Mouse (Mus musculus): ENCODE data around the gene Hmgcs2. TPM values are rescaled to one million over a fixed set of nuclear protein-coding genes. Genes with fewer than 3 reads are reported as not detected.

Gene Hmgcs2
- polyA plus RNA-seq, 1 experiment: 8.8 TPM

DNA sequence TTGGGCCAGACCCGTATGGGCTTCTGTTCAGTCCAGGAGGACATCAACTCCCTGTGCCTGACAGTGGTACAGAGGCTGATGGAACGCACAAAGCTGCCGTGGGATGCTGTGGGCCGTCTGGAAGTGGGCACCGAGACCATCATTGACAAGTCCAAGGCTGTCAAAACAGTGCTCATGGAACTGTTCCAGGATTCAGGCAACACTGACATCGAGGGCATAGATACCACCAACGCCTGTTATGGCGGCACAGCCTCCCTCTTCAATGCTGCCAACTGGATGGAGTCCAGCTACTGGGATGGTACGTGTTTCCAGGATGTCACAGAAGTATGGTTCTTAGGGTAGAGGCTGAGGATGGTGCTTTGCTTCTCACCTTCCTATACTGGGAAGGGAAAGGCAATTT is 10.8 kb downstream of the Hmgcs2 start:
- no peaks in the 10 kb centered on the region for H3K36me3 ChIP-seq (ENCODE audit: control insufficient read depth, insufficient read depth, low read length)
- TF ChIP-seq POLR2A (IDR thresholded peaks at IDR 0.05; ENCODE audit: control insufficient read depth, extremely low read depth, insufficient read depth, low read length, poor library complexity): no peak
- TF ChIP-seq CTCF (IDR thresholded peaks at IDR 0.05; ENCODE audit: borderline replicate concordance, control insufficient read depth, extremely low read depth, insufficient read depth, low read length, poor library complexity): no peak

DNA sequence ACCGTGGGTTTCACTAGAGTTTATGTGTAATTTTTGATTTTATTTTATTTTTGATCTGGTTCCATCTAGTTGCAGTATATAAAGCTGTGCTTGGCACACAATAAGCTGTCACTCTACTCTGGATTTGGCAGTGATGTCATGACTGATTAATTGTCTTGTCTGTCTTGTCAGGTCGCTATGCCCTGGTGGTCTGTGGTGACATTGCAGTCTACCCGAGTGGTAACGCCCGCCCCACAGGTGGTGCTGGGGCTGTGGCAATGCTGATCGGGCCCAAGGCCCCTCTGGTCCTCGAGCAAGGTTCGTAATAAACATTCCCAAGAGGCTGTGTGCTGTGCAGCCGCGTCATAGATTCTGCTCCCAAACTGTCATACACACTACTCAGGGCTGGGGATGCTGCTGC is 15.7 kb downstream of the Hmgcs2 start:
- Histone ChIP-seq H3K4me3 (ENCODE audit: control insufficient read depth, insufficient read depth, low read length) (no peak overlapping the region), H3K4me1 (replicated peaks; ENCODE audit: control insufficient read depth, insufficient read depth, low read length) (no peaks in the 10 kb centered on the region), H3K27ac (ENCODE audit: control insufficient read depth, insufficient read depth, low read length) (no peak overlapping the region), H3K27me3 (ENCODE audit: control insufficient read depth, insufficient read depth, low read length) (no peaks in the 10 kb centered on the region), H3K36me3 (ENCODE audit: control insufficient read depth, insufficient read depth, low read length) (no peaks in the 10 kb centered on the region)
- TF ChIP-seq POLR2A (IDR thresholded peaks at IDR 0.05; ENCODE audit: control insufficient read depth, extremely low read depth, insufficient read depth, low read length, poor library complexity) (no peak), CTCF (IDR thresholded peaks at IDR 0.05; ENCODE audit: borderline replicate concordance, control insufficient read depth, extremely low read depth, insufficient read depth, low read length, poor library complexity) (peak; percentile 44; the same call in 1 of the 2 replicates)
- no peak for DNase-seq
- 82% methylated on average over 10 of the region's 10 CpGs for WGBS

More for the DNA sequence above, 10.8 kb downstream of the Hmgcs2 start:
- DNase-seq: no peak
- no peak overlapping the region for H3K27ac ChIP-seq (ENCODE audit: control insufficient read depth, insufficient read depth, low read length)
- H3K4me1 ChIP-seq (replicated peaks; ENCODE audit: control insufficient read depth, insufficient read depth, low read length): no peaks in the 10 kb centered on the region
- no peaks in the 10 kb centered on the region for H3K27me3 ChIP-seq (ENCODE audit: control insufficient read depth, insufficient read depth, low read length)
- H3K4me3 ChIP-seq (ENCODE audit: control insufficient read depth, insufficient read depth, low read length): no peak overlapping the region
- WGBS: 95% methylated on average over 9 of the region's 9 CpGs

- Histone ChIP-seq H3K4me1 (replicated peaks; ENCODE audit: control insufficient read depth, insufficient read depth, low read length) (no peaks in the 10 kb centered on the region), H3K36me3 (ENCODE audit: control insufficient read depth, insufficient read depth, low read length) (no peaks in the 10 kb centered on the region), H3K4me3 (ENCODE audit: control insufficient read depth, insufficient read depth, low read length) (no peak overlapping the region), H3K27ac (ENCODE audit: control insufficient read depth, insufficient read depth, low read length) (no peak overlapping the region), H3K27me3 (ENCODE audit: control insufficient read depth, insufficient read depth, low read length) (no peaks in the 10 kb centered on the region)
- no peak for TF ChIP-seq POLR2A (IDR thresholded peaks at IDR 0.05; ENCODE audit: control insufficient read depth, extremely low read depth, insufficient read depth, low read length, poor library complexity)
- no peak for TF ChIP-seq CTCF (IDR thresholded peaks at IDR 0.05; ENCODE audit: borderline replicate concordance, control insufficient read depth, extremely low read depth, insufficient read depth, low read length, poor library complexity)
- no peak for DNase-seq
- WGBS: 100% methylated on average over 1 of the region's 1 CpGs
Observed at GRCm38 (mm10) chr3:98299391-98300100, 19.3 kb downstream of the Hmgcs2 start.

DNA sequence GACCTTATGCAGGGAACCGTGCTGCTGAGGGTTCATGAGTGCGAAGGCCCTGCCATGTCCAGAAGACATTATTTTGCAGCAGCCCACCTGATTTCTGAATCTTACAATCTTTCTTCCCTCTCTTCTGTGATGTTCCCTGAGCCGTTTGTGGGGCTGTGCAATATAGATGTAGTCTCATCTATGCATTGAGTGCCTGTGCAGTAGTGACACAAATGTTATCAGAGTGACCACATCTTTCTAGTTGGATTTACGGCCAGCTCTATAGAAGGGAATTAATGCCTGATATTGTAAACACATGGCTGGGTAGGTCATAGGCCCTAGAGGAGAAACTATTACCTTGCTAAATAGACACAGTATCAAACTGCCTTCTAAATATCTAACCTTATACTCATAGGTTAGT is 20.0 kb downstream of the Hmgcs2 start:
- no peak for DNase-seq
- Histone ChIP-seq H3K4me3 (ENCODE audit: control insufficient read depth, insufficient read depth, low read length) (no peak overlapping the region), H3K36me3 (ENCODE audit: control insufficient read depth, insufficient read depth, low read length) (no peaks in the 10 kb centered on the region), H3K27me3 (ENCODE audit: control insufficient read depth, insufficient read depth, low read length) (no peaks in the 10 kb centered on the region), H3K4me1 (replicated peaks; ENCODE audit: control insufficient read depth, insufficient read depth, low read length) (no peaks in the 10 kb centered on the region), H3K27ac (ENCODE audit: control insufficient read depth, insufficient read depth, low read length) (no peak overlapping the region)
- 97% methylated on average over 4 of the region's 4 CpGs for WGBS
- TF ChIP-seq CTCF (IDR thresholded peaks at IDR 0.05; ENCODE audit: borderline replicate concordance, control insufficient read depth, extremely low read depth, insufficient read depth, low read length, poor library complexity): no peak
- TF ChIP-seq POLR2A (IDR thresholded peaks at IDR 0.05; ENCODE audit: control insufficient read depth, extremely low read depth, insufficient read depth, low read length, poor library complexity): no peak

- WGBS: 95% methylated on average over 3 of the region's 3 CpGs
- Histone ChIP-seq H3K4me3 (ENCODE audit: control insufficient read depth, insufficient read depth, low read length) (no peak overlapping the region), H3K36me3 (ENCODE audit: control insufficient read depth, insufficient read depth, low read length) (no peaks in the 10 kb centered on the region), H3K27ac (ENCODE audit: control insufficient read depth, insufficient read depth, low read length) (no peak overlapping the region), H3K27me3 (ENCODE audit: control insufficient read depth, insufficient read depth, low read length) (no peaks in the 10 kb centered on the region), H3K4me1 (replicated peaks; ENCODE audit: control insufficient read depth, insufficient read depth, low read length) (no peaks in the 10 kb centered on the region)
- no peak for TF ChIP-seq POLR2A (IDR thresholded peaks at IDR 0.05; ENCODE audit: control insufficient read depth, extremely low read depth, insufficient read depth, low read length, poor library complexity)
- no peak for TF ChIP-seq CTCF (IDR thresholded peaks at IDR 0.05; ENCODE audit: borderline replicate concordance, control insufficient read depth, extremely low read depth, insufficient read depth, low read length, poor library complexity)
- no peak for DNase-seq
Observed at GRCm38 (mm10) chr3:98301761-98302160, 21.5 kb downstream of the Hmgcs2 start.

DNA sequence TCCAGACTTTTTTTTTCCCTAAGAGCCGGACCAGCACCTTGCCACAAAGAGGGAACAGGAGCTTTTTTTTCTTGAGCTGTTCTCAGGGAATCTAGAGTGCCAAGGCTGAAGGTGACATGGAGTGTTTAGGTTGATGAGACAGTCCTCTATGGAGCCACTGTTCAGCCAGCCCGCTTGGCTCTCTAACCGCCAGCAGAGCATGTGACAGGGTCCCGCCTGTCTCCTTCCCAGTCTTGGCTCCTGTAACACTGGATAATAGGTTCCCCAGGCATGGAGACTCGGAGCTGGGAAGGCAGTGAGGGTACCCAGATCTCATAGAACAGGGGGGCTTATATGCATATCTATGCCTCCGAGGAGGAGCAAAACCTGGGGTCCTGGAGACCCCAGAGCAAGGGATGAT is 28.4 kb downstream of the Hmgcs2 start:
- H3K4me3 ChIP-seq (ENCODE audit: control insufficient read depth, insufficient read depth, low read length): no peak overlapping the region
- WGBS: 95% methylated on average over 6 of the region's 6 CpGs
- H3K27ac ChIP-seq (ENCODE audit: control insufficient read depth, insufficient read depth, low read length): no peak overlapping the region
- no peaks in the 10 kb centered on the region for H3K36me3 ChIP-seq (ENCODE audit: control insufficient read depth, insufficient read depth, low read length)
- no peaks in the 10 kb centered on the region for H3K4me1 ChIP-seq (replicated peaks; ENCODE audit: control insufficient read depth, insufficient read depth, low read length)
- DNase-seq: no peak
- TF ChIP-seq POLR2A (IDR thresholded peaks at IDR 0.05; ENCODE audit: control insufficient read depth, extremely low read depth, insufficient read depth, low read length, poor library complexity) (no peak), CTCF (IDR thresholded peaks at IDR 0.05; ENCODE audit: borderline replicate concordance, control insufficient read depth, extremely low read depth, insufficient read depth, low read length, poor library complexity) (no peak)
- H3K27me3 ChIP-seq (ENCODE audit: control insufficient read depth, insufficient read depth, low read length): no peaks in the 10 kb centered on the region
